Mouse (Mus musculus) cerebellum, adult 2 months (tissue): ENCODE data around the gene 4930426L09Rik. TPM values are rescaled to one million over a fixed set of nuclear protein-coding genes. Genes with fewer than 3 reads are reported as not detected.

Experiments
- DNase-seq, 2 experiments: peaks; one replicate each; pipeline ENCODE4 v3.0.0; 2021
- H3K27ac ChIP-seq: fragments of 200-500 bp; 2 replicates; pipeline ENCODE4 v1.5.1; 2012; ENCODE audit warnings: low read length, control low read depth, inconsistent platforms; ENCODE audit not compliant: insufficient read depth
- H3K27me3 ChIP-seq: fragments of 200-500 bp; 2 replicates; pipeline ENCODE4 v1.6.1; 2012; ENCODE audit warnings: inconsistent platforms, mild to moderate bottlenecking, low read length, moderate library complexity; ENCODE audit not compliant: control insufficient read depth, insufficient read depth
- H3K4me1 ChIP-seq: fragments of 200-500 bp; 2 replicates; pipeline ENCODE4 v1.6.1; 2011; ENCODE audit warnings: low read length; ENCODE audit not compliant: control insufficient read depth, insufficient read depth
- H3K4me3 ChIP-seq: fragments of 200-500 bp; replicated peaks from 2 replicates; pipeline ENCODE3; 2011; ENCODE audit warnings: mild to moderate bottlenecking, low read depth, low read length, control low read depth; ENCODE audit not compliant: insufficient read depth
- CTCF ChIP-seq: fragments of 200-500 bp; IDR thresholded peaks from 2 replicates; pipeline ENCODE4 v1.5.1; 2011; ENCODE audit warnings: low read depth, mild to moderate bottlenecking, control low read depth, low read length, moderate library complexity, borderline replicate concordance; ENCODE audit not compliant: insufficient read depth
- POLR2A ChIP-seq: fragments of 200-500 bp; IDR thresholded peaks from 2 replicates; pipeline ENCODE4 v1.6.1; 2011; ENCODE audit warnings: low read length, control low read depth, borderline replicate concordance; ENCODE audit not compliant: insufficient read depth
- WGBS: fragments of 180-500 bp; shearing (Covaris S2); methylation state at CpG from one replicate; pipeline ENCODE4 v1.1.7; 2018; 5-methylcytosine and 5-hydroxymethylcytosine counted together
- polyA plus RNA-seq: library from polyadenylated mRNA; depleted of rRNA; stranded (reverse); fragments of >200 nt; gene quantifications from 2 replicates; pipeline ENCODE4 v1.2.3, GENCODE M21; 2012

4930426L09Rik gene
- polyA plus RNA-seq, 1 experiment, result 0.98 TPM

DNA sequence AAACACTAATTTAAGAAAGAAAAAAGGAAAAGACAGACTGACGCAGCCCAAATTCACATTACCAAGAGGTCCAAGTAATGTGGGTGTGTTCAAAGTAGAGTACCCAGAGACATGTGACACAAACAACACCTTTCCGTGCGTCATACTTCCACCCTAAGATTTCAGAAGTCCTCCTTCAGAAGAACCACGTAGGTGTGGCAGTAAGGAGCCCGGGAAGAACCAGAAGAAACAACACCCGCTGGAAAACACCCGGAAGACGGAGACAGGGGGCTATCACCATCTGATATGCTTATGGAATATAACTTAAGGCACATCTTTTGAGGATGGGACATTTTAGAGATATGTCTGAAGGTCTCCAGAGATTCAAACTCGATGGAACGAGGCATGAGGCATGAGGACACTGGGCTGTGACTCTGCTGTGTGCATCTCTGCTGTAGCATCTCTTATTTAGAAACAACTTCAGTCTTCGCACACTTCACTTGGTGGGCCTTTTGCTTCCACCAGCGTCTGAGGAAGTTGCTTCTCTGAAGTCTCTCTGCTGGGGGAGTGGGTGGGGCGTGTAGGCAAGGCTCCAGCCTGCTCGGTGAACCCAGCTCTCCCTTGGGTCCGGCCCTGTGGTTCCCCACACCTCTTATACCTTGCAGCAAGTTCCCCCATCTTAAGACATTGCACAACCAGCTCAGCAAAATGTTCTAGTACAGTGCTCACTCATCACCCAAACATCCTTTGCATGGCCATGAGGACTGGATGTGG is 13.9 kb upstream of the 4930426L09Rik start:
- WGBS, result 96% methylated on average over 15 of the region's 15 CpGs
- H3K27ac ChIP-seq, result no peak overlapping the region
- no peak for TF ChIP-seq CTCF

DNA sequence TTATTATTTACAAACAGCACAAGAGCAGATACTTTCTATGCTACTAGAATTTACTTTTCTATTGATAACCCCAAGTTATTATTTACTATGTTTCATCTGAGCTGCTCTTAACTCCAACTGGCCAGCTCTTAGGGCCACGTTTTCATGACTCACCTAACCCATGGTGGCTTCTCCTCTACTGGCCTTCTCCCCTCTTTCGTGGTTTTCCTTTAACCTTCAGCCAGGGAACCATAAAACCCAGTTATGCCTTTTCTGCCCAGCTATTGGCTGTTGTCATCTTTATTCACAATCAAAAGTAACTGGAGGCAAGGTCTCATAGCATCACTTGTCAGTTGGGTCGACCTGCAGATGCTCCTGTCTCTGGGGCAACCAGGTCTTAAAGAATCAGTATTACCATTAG is 12.6 kb upstream of the 4930426L09Rik start:
- no peak overlapping the region for H3K27ac ChIP-seq
- H3K4me3 ChIP-seq, result no peak overlapping the region
- no peaks in the 10 kb centered on the region for H3K27me3 ChIP-seq
- TF ChIP-seq CTCF (no peak), POLR2A (no peak)
- H3K4me1 ChIP-seq, result no peaks in the 10 kb centered on the region
- 91% methylated on average over 3 of the region's 3 CpGs for WGBS
- DNase-seq, result no peak

More for the DNA sequence above, 13.9 kb upstream of the 4930426L09Rik start:
- Histone ChIP-seq H3K4me1 (no peaks in the 10 kb centered on the region), H3K27me3 (no peaks in the 10 kb centered on the region), H3K4me3 (no peak overlapping the region)
- no peak for DNase-seq

DNA sequence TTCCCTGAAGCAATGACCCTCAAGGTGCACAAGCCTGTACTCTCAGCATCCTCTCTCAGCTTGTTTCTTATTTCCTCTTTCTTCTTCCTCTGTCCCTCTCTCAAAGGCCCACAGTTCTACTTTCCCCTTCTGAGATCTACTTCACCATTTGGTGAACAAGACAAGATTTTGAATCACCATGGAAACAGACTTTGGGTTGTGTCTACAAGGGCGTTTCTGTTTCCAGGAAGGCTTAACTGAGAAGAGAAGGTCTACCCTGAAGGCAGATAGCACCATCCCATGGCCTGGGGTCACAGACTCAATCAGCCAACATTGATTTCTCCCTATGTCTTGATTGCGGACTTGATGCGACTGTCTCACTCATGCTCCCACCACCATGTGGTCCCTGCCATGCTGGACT is 9.3 kb upstream of the 4930426L09Rik start:
- no peak for TF ChIP-seq CTCF
- TF ChIP-seq POLR2A, result no peak
- H3K27ac ChIP-seq, result no peak overlapping the region
- no peak overlapping the region for H3K4me3 ChIP-seq
- DNase-seq, result no peak
- 90% methylated on average over 3 of the region's 3 CpGs for WGBS
- no peaks in the 10 kb centered on the region for H3K27me3 ChIP-seq
- H3K4me1 ChIP-seq, result no peaks in the 10 kb centered on the region

DNA sequence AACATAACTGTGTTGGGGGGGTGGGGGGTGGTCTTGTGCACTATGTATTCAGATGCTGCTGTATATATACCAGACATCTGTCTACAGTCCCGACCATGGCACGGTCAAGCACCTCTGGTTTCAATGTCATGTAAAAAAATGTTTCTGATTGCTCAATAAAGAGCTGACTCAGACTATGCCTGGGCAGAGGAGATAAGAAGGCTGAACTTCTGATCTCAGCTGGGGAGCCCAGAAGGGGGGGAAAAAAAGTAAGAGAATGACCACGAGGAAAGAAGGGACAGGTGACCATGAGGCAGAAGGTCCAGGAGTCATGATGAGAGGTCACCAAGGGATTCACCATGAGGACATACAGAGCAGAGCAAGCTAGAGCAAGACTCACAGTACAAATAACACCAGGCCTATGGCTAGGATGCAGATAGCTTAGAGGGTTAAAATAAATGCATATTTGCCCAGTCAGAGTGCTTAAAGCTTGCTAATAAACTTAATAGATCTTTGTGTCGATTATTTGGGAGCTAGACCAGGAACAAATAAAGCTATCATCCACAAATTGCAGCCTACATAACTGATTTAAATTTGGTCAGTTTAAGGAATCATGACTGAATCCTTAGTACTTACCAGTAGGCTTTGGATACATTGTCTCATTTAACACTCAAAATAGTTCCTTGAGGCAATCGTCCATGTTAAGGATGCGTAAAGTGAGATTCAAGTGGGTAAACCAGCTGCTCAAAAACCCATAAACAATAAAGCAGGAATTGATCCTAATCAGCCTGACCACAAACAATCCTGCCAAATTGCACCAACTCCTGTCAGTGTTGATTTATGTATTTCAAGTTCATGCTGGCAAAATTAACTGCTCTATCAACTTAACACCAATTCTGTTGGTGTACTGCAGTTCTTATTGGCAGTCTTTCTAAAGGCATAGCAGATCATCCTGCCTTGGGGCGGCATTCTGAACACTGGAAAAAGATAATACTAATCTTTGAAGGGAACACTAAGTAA is 5.3 kb upstream of the 4930426L09Rik start:
- TF ChIP-seq CTCF (no peak), POLR2A (no peak)
- Histone ChIP-seq H3K4me1 (no peaks in the 10 kb centered on the region), H3K27me3 (no peaks in the 10 kb centered on the region), H3K27ac (no peak overlapping the region), H3K4me3 (no peak overlapping the region)
- DNase-seq, result no peak
- WGBS, result 81% methylated on average over 7 of the region's 7 CpGs

DNA sequence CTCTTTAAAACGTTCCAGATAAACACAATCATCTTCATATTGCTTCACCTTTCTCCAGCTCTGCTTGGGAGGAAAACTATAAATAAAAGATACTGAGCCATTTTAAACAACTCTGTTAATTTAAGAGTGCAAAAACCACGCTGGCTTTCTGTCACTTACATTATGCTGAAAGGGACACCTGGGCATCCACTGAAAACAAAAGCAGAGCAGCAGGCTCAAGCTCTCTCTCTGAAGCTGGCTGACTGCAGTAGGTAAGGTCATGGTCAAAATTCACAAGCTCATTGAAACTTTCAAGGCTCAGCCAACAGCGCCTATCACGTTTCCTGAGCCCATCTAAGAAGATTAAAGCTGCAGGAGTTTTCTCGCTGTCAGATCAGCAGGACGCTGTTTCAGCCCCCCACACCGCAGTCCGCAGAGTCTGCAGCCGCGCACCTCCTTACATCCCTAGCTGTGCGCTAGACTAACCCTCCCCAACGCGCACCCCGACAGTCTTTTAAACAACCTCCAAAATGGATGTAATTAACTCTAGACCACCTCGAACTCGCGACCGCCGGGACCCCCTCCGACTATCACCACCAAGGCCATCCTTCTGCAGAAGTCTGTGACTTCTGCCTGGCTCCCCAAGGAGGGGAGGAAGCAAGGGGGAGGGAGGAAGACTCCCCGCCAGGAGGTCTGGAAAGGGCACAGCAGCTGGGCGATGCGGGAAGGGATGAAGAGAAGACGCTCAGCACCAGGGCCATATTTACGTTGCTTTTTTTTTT is 1.5 kb upstream of the 4930426L09Rik start:
- Histone ChIP-seq H3K4me3 (peak overlapping the region; percentile 73), H3K4me1 (no peaks in the 10 kb centered on the region), H3K27me3 (no peaks in the 10 kb centered on the region), H3K27ac (no peak overlapping the region)
- peak; percentile 33 to 47 for DNase-seq
- TF ChIP-seq POLR2A (no peak), CTCF (no peak)
- 2% methylated on average over 25 of the region's 25 CpGs for WGBS

DNA sequence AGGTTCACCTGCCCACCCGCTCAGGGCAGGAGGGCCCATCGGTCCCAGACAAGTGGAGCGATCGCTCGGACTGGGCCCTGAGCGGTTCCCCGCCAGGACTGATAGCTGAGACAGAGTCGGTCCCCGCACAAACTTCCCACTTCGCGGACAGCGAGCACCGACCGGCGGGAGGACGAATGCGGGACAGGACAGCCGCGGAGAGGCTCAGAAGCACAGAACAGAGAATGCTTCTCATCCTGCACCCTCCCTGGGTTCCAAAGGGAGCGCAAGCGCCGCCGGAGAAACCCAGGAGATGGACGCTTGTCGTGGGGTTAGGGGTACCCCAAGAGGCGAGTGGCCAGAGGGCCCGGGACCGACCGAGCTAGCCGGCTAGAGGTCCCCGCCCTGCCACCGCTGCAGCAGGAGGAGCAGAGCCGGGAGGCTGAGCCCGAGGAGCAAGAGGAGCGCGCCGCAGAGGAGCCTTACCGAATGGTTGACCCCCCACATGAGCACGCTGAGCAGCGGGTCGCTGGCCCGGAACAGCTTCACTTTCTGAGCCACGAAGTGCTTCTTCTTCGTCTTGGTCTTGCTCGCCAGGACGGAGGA is 664 bp upstream of the 4930426L09Rik start:
- Histone ChIP-seq H3K27ac (peak overlapping the region; percentile 13; the same call in 1 of the 2 replicates), H3K27me3 (no peaks in the 10 kb centered on the region), H3K4me1 (no peaks in the 10 kb centered on the region), H3K4me3 (peak overlapping the region; percentile 73)
- WGBS, result under 1% methylated on average over 46 of the region's 46 CpGs
- peak; percentile 58 to 74 for DNase-seq
- TF ChIP-seq POLR2A, result no peak
- no peak for TF ChIP-seq CTCF

DNA sequence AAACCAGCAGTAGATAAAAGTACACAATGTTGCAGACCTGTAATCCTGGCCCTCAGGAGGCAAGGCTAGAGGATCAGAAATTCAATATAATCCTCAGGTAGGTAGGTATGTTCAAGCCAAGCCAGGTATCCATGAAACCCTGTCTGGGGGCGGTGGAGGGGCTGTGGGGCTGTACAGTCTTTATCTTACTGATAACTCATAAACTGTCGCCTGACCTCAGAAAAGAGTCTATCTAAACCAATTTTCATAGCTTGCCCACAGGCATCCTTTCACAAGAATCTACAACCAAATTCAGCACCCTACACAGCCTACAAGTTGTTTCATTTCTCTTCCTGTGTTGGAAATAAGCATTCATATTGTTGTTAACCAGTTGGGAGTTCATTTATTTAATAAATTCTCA is 1.3 kb downstream of the 4930426L09Rik start:
- H3K27ac ChIP-seq, result no peak overlapping the region
- H3K4me1 ChIP-seq, result no peaks in the 10 kb centered on the region
- H3K27me3 ChIP-seq, result no peaks in the 10 kb centered on the region
- no peak for TF ChIP-seq CTCF
- TF ChIP-seq POLR2A, result no peak
- DNase-seq, result no peak
- H3K4me3 ChIP-seq, result no peak overlapping the region
- WGBS, result 95% methylated on average over 2 of the region's 2 CpGs
